Mouse (Mus musculus) intestine, embryonic 16.5 days (tissue): Measurements from ENCODE around the gene Zzz3. TPM values are rescaled to one million over a fixed set of nuclear protein-coding genes. Genes with fewer than 3 reads are reported as not detected.
"Not testable (repeated sequence)": the region's sequence is repeated elsewhere in the genome, so short reads cannot be mapped to it uniquely, and the experiment has no call there.

Source experiments
- ATAC-seq: fragments of 200-750 bp; cut with Nextera tagmentation; 2 replicates; pipeline ENCODE4 v1.8.0; 2017; ENCODE audit warnings: moderate TSS enrichment, moderate library complexity
- H3K27ac ChIP-seq: fragments of 300-500 bp; sonication (generic); 2 replicates; pipeline ENCODE4 v1.5.1; 2014; ENCODE audit warnings: mild to moderate bottlenecking, low read length
- H3K27me3 ChIP-seq: fragments of 300-500 bp; sonication (generic); replicated peaks from 2 replicates; pipeline ENCODE4 v1.6.1; 2014; ENCODE audit warnings: low read length, control low read depth, mixed read lengths; ENCODE audit not compliant: control insufficient read depth, insufficient read depth
- H3K36me3 ChIP-seq: fragments of 300-500 bp; sonication (generic); 2 replicates; pipeline ENCODE4 v1.6.1; 2014; ENCODE audit warnings: low read length, control low read depth; ENCODE audit not compliant: control insufficient read depth, insufficient read depth
- H3K4me1 ChIP-seq: fragments of 300-500 bp; sonication (generic); 2 replicates; pipeline ENCODE4 v1.6.1; 2014; ENCODE audit warnings: low read length, control low read depth, mixed read lengths; ENCODE audit not compliant: control insufficient read depth, insufficient read depth
- H3K4me2 ChIP-seq: fragments of 300-500 bp; sonication (generic); 2 replicates; pipeline ENCODE4 v1.6.1; 2014; ENCODE audit warnings: low read depth, low read length, control low read depth
- H3K4me3 ChIP-seq: fragments of 300-500 bp; sonication (generic); 2 replicates; pipeline ENCODE4 v1.5.1; 2014; ENCODE audit warnings: mild to moderate bottlenecking, low read length
- H3K9ac ChIP-seq: fragments of 300-500 bp; sonication (generic); 2 replicates; pipeline ENCODE4 v1.6.1; 2014; ENCODE audit warnings: low read depth, low read length
- H3K9me3 ChIP-seq: fragments of 300-500 bp; sonication (generic); 2 replicates; pipeline ENCODE4 v1.6.1; 2016; ENCODE audit warnings: low read length, control low read depth; ENCODE audit not compliant: control insufficient read depth
- WGBS: fragments of 180-500 bp; shearing (Covaris S2); extraction: QIAGEN DNeasy Blood & Tissue Kit; methylation state at CpG from one replicate; pipeline ENCODE4 v1.1.7; 2014; 5-methylcytosine and 5-hydroxymethylcytosine counted together
- polyA plus RNA-seq: library from polyadenylated mRNA; unstranded; fragments of >200 nt; fragmentation: Nextera tagmentation; extraction: Ambion mirVana; gene quantifications from 2 replicates; pipeline ENCODE4 v1.2.1, GENCODE M21; 2015

Gene Zzz3
- polyA plus RNA-seq, 1 experiment from 2014 or later, result 30.7 TPM

GRCm38 (mm10) chr3:152457308-152458035 is 62.2 kb downstream of the Zzz3 start:
- Histone ChIP-seq H3K27ac (no peak overlapping the region), H3K27me3 (no peaks in the 10 kb centered on the region), H3K9me3 (no peaks in the 10 kb centered on the region), H3K36me3 (peaks cover 13% of the 10 kb centered on the region; the same call in 1 of the 2 replicates), H3K4me1 (no peaks in the 10 kb centered on the region; the same call in 1 of the 2 replicates), H3K4me3 (no peak overlapping the region), H3K9ac (no peak overlapping the region), H3K4me2 (no peak overlapping the region)
- no peak for ATAC-seq
- 91% methylated on average over 2 of the region's 2 CpGs for WGBS

- not testable (repeated sequence) for H3K4me1 ChIP-seq, H3K4me2 ChIP-seq, H3K27me3 ChIP-seq, H3K27ac ChIP-seq, H3K9me3 ChIP-seq, H3K4me3 ChIP-seq, H3K9ac ChIP-seq, ATAC-seq
- WGBS, result 79% methylated on average over 4 of the region's 4 CpGs
- peaks cover 13% of the 10 kb centered on the region; the same call in 1 of the 2 replicates for H3K36me3 ChIP-seq
Measured at GRCm38 (mm10) chr3:152458875-152459274, 63.6 kb downstream of the Zzz3 start.

GRCm38 (mm10) chr3:152460802-152461201 is 65.5 kb downstream of the Zzz3 start:
- no peak for ATAC-seq
- Histone ChIP-seq H3K4me3 (no peak overlapping the region), H3K27ac (no peak overlapping the region), H3K9me3 (no peaks in the 10 kb centered on the region), H3K4me2 (no peak overlapping the region), H3K4me1 (no peaks in the 10 kb centered on the region; the same call in 1 of the 2 replicates), H3K36me3 (peaks cover 13% of the 10 kb centered on the region; the same call in 1 of the 2 replicates), H3K27me3 (no peaks in the 10 kb centered on the region), H3K9ac (no peak overlapping the region)
- 60% methylated on average over 4 of the region's 4 CpGs for WGBS

- ATAC-seq, result no peak
- 76% methylated on average over 10 of the region's 10 CpGs for WGBS
- H3K27ac ChIP-seq, result no peak overlapping the region
- H3K4me3 ChIP-seq, result no peak overlapping the region
- peaks cover 7% of the 10 kb centered on the region; the same call in 1 of the 2 replicates for H3K36me3 ChIP-seq
- no peaks in the 10 kb centered on the region for H3K27me3 ChIP-seq
- H3K4me1 ChIP-seq, result no peaks in the 10 kb centered on the region; the same call in 1 of the 2 replicates
- no peak overlapping the region for H3K9ac ChIP-seq
- no peak overlapping the region for H3K4me2 ChIP-seq
- no peaks in the 10 kb centered on the region for H3K9me3 ChIP-seq
Measured at GRCm38 (mm10) chr3:152462038-152462547, 66.8 kb downstream of the Zzz3 start.

GRCm38 (mm10) chr3:152462900-152463299 is 67.6 kb downstream of the Zzz3 start:
- Histone ChIP-seq H3K9me3 (no peaks in the 10 kb centered on the region), H3K36me3 (0 out of 2 replicates have a peak, but pooled peaks cover 3% of the 10 kb centered on the region), H3K4me2 (no peak overlapping the region), H3K27me3 (no peaks in the 10 kb centered on the region), H3K4me3 (no peak overlapping the region), H3K9ac (no peak overlapping the region), H3K4me1 (no peaks in the 10 kb centered on the region; the same call in 1 of the 2 replicates), H3K27ac (no peak overlapping the region; the same call in 1 of the 2 replicates)
- 86% methylated on average over 10 of the region's 10 CpGs for WGBS
- no peak for ATAC-seq

- Histone ChIP-seq H3K4me2 (no peak overlapping the region), H3K9me3 (no peaks in the 10 kb centered on the region), H3K4me3 (no peak overlapping the region), H3K27me3 (no peaks in the 10 kb centered on the region), H3K36me3 (0 out of 2 replicates have a peak, but pooled peaks cover 3% of the 10 kb centered on the region), H3K4me1 (no peaks in the 10 kb centered on the region; the same call in 1 of the 2 replicates), H3K27ac (no peak overlapping the region), H3K9ac (no peak overlapping the region)
- no peak for ATAC-seq
- WGBS, result 94% methylated on average over 3 of the region's 3 CpGs
Measured at GRCm38 (mm10) chr3:152464462-152464861, 69.2 kb downstream of the Zzz3 start.

GRCm38 (mm10) chr3:152465338-152465737 is 70.1 kb downstream of the Zzz3 start:
- H3K36me3 ChIP-seq, result no peaks in the 10 kb centered on the region
- no peak overlapping the region for H3K9ac ChIP-seq
- WGBS, result 89% methylated on average over 5 of the region's 6 CpGs
- no peaks in the 10 kb centered on the region for H3K9me3 ChIP-seq
- H3K27me3 ChIP-seq, result no peaks in the 10 kb centered on the region
- H3K27ac ChIP-seq, result no peak overlapping the region
- H3K4me1 ChIP-seq, result no peaks in the 10 kb centered on the region; the same call in 1 of the 2 replicates
- H3K4me3 ChIP-seq, result no peak overlapping the region
- no peak for ATAC-seq
- no peak overlapping the region for H3K4me2 ChIP-seq

- 84% methylated on average over 9 of the region's 9 CpGs for WGBS
- ATAC-seq, result peak; percentile 36; the same call in 1 of the 2 replicates
Measured at GRCm38 (mm10) chr3:152466849-152467248, 71.6 kb downstream of the Zzz3 start.

GRCm38 (mm10) chr3:152467312-152467711 is 72.0 kb downstream of the Zzz3 start:
- Histone ChIP-seq H3K4me2 (no peak overlapping the region), H3K9me3 (no peaks in the 10 kb centered on the region), H3K4me3 (no peak overlapping the region), H3K27ac (no peak overlapping the region), H3K9ac (no peak overlapping the region), H3K27me3 (no peaks in the 10 kb centered on the region), H3K36me3 (no peaks in the 10 kb centered on the region), H3K4me1 (no peaks in the 10 kb centered on the region)
- WGBS, result 88% methylated on average over 4 of the region's 4 CpGs
- ATAC-seq, result no peak

More at GRCm38 (mm10) chr3:152466849-152467248, 71.6 kb downstream of the Zzz3 start:
- Histone ChIP-seq H3K4me3 (no peak overlapping the region), H3K36me3 (no peaks in the 10 kb centered on the region), H3K27me3 (no peaks in the 10 kb centered on the region), H3K27ac (no peak overlapping the region), H3K4me1 (no peaks in the 10 kb centered on the region; the same call in 1 of the 2 replicates), H3K9me3 (no peaks in the 10 kb centered on the region), H3K9ac (no peak overlapping the region), H3K4me2 (no peak overlapping the region)
